Mouse (Mus musculus): ENCODE data around the gene Ndufb7. TPM values are rescaled to one million over a fixed set of nuclear protein-coding genes. Genes with fewer than 3 reads are reported as not detected.
A peak's percentile ranks its signal among the peaks of the same experiment; 100 is the strongest.
"Not testable (repeated sequence)": the region's sequence is repeated elsewhere in the genome, so short reads cannot be mapped to it uniquely, and the experiment has no call there.

Ndufb7 gene
- total RNA-seq, 2 experiments from 2014 or later = 144 to 147 TPM

DNA sequence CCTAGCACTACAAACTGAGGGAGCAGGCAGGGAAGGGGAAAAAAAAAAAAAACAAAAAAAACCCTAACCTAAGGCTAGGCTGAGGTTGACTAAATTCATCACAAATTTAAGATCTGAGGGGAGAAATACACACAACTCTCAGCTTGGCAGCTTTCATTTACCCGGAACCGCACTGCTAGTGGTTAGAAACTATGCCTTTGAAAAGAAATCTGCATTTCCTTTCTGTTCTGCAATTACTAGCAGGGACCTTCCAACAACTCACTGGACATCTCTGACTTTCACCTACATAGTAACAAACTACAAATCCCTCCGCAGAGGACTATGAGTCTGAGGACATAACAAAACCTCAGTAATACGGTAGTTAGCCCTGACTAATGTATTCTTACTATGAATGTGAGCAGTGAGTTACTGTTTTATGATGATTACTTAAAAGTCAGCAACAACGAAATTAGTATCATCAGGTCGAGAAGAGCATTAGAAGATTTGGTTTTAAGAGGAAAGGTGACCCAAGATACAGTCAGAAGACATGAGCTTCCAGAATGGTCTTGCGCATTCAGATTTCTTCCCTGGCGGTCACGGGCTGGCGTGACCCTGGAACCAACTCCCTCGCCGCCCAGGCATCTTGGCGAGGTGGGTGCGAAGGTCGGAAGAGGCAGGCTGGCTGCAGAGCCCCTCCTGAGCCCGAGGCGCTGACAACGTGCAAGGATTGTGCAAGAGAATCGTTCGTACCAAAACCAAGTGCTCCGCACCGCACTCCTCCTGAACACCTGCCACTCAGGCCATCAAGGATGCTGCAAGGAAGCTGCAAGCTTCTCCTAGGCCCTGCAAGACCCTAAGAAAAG, 27.1 kb downstream of the Ndufb7 start:
- intact Hi-C loops (cut with DNase I) = no loop called here
- Histone ChIP-seq H3K4me3 (peak overlapping the region; percentile 79), H3K27ac (peak overlapping the region; percentile 83)
- DNase-seq (ENCODE audit: extremely low spot score in 1 of 2, low spot score in 2 of 2) = no peak
- no peak for TF ChIP-seq CTCF (IDR thresholded peaks at IDR 0.05)

DNA sequence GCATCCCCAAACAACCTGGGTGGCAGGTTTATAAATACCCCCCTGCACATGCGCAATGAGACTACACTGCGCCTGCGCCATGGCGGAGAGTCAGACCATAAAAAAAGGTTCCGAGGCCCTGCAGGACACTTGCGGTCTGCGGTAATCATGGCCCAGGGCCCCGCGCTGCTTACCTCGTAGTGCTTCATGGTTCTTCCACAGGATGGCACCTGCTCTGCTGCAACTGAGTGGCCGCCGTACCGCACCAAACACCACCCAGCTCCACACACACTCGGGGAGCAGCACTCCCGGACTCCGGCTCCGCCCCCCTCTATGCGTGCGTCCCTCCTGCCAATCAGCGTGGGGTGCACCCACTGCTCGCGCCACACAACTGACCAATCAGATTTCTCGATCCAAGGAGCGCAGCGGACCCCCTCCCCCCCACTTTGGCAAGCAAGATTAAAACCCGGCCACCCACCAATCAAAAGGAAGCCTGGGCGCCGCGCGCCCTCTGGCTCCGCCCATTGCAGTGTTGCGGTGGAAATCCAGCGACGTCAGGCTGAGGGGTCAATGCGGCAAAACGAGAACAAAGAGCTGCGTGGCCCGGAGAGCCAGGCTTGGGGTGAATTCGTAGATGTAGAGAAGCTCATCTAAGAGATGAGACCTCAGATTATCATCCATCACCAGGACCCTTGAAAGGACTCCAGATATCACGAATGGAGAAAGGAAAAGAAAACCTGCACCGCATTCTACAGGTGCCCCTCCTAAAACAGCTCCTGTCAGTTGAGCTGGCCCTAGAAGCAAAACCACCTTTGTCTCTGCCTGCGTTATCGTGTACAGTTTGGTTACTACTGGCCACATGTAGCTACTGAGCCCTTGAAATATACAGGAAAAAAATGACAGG, 27.9 kb downstream of the Ndufb7 start:
- intact Hi-C loops (cut with DNase I) = no loop called here
- peak overlapping the region; percentile 79 for H3K4me3 ChIP-seq
- peak; percentile 94 to 97 for DNase-seq (ENCODE audit: extremely low spot score in 1 of 2, low spot score in 2 of 2)
- no peak for TF ChIP-seq CTCF (IDR thresholded peaks at IDR 0.05)
- H3K27ac ChIP-seq = peak overlapping the region; percentile 90

DNA sequence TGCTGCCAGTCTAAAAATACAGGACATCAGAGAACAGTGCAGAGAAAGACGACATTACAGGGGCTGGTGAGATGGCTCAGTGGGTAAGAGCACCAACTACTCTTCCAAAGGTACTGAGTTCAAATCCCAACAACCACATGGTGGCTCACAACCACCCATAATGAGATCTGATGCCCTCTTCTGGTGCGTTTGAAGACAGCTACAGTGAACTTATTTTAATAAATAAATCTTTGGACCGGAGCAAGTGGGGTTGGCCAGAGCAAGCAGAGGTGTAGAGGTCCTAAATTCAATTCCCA, 28.5 kb downstream of the Ndufb7 start:
- intact Hi-C loops (cut with DNase I); DNase-seq (ENCODE audit: extremely low spot score in 1 of 2, low spot score in 2 of 2): not testable (repeated sequence)
- H3K27ac ChIP-seq = peak overlapping the region; percentile 90
- TF ChIP-seq CTCF (IDR thresholded peaks at IDR 0.05) = peak; percentile 34
- peak overlapping the region; percentile 79 for H3K4me3 ChIP-seq

DNA sequence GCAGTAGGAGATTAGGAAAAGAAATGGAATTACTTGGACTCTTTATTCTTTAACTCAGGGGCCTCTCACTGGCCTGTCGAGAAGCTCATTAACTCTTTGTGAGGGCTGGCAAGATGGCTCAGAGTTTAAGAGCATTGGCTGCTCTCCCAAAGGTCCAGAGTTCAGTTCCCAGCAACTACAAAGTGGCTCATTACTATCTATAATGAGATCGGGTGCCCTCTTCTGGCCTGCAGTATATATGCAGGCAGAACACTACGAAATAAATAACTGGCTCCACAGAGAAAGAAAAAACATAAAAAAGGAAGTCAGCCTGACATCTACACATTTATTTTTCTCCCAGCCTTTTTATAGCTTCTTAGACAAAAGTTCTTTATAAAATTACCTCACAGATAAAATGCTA, 29.9 kb downstream of the Ndufb7 start:
- intact Hi-C loops (cut with DNase I) = no loop called here
- no peak for DNase-seq (ENCODE audit: extremely low spot score in 1 of 2, low spot score in 2 of 2)
- no peak overlapping the region for H3K27ac ChIP-seq
- peak; percentile 66 for TF ChIP-seq CTCF (IDR thresholded peaks at IDR 0.05)
- H3K4me3 ChIP-seq = no peak overlapping the region

DNA sequence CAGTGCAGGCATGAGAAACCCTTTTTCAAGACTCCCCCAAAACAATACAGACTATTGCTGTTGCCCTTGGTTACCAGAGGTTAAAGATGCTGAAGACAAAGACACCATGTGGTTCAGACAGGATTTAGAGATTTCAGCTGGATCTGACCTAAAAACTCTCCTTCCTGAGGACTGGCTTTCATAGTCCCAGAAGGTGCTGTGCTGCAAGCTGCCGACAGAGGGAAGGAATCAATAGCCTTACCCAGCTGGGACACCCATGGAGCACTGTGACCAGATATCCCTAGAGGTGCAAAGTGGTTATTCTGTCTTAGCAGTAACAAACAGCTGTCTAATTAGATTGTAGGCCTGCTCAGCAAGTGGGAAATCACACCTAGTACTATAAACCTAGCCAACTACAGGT, 31.7 kb downstream of the Ndufb7 start:
- H3K27ac ChIP-seq = no peak overlapping the region
- TF ChIP-seq CTCF (IDR thresholded peaks at IDR 0.05) = peak; percentile 6; the same call in 1 of the 2 replicates
- no peak for DNase-seq (ENCODE audit: extremely low spot score in 1 of 2, low spot score in 2 of 2)
- intact Hi-C loops (cut with DNase I) = no loop called here
- no peak overlapping the region for H3K4me3 ChIP-seq

DNA sequence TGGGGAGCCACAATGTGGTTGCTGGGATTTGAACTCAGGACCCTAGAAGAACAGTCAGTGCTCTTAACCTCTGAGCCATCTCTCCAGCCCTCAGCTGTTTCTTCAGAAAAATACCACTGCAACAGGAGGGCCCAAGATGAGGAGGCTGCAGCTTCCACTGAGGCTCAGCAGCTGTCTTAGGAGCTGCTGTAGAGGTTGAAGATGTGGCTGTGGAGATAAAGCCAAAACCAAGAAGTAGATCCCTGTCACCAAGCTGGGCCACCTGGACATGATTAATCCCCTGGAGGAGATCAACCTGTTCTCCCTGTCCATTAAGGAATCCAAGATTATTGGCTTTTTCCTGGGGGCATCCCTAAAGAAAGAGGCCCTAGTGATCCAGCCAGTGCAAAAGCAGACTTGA, 33.3 kb downstream of the Ndufb7 start:
- Histone ChIP-seq H3K27ac (no peak overlapping the region), H3K4me3 (no peak overlapping the region)
- intact Hi-C loops (cut with DNase I) = no loop called here
- TF ChIP-seq CTCF (IDR thresholded peaks at IDR 0.05) = no peak
- no peak for DNase-seq (ENCODE audit: extremely low spot score in 1 of 2, low spot score in 2 of 2)

DNA sequence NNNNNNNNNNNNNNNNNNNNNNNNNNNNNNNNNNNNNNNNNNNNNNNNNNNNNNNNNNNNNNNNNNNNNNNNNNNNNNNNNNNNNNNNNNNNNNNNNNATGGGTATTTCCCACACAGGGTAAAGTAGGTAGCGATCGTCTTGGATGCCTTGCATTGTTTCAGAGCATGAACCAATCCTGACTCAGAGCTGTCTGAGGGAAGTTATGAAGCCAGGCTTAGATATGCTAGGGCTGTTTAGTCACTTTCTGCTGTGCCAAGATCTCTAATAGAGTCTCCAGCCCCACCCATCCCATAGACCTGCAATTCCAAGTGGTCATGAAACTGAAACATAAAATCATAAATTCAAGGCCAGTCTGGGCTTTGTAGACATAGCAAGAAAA, 36.2 kb downstream of the Ndufb7 start:
- no peak for TF ChIP-seq CTCF (IDR thresholded peaks at IDR 0.05)
- DNase-seq (ENCODE audit: extremely low spot score in 1 of 2, low spot score in 2 of 2) = no peak
- Histone ChIP-seq H3K27ac (peak overlapping the region; percentile 59), H3K4me3 (no peak overlapping the region)
- intact Hi-C loops (cut with DNase I) = no loop called here

DNA sequence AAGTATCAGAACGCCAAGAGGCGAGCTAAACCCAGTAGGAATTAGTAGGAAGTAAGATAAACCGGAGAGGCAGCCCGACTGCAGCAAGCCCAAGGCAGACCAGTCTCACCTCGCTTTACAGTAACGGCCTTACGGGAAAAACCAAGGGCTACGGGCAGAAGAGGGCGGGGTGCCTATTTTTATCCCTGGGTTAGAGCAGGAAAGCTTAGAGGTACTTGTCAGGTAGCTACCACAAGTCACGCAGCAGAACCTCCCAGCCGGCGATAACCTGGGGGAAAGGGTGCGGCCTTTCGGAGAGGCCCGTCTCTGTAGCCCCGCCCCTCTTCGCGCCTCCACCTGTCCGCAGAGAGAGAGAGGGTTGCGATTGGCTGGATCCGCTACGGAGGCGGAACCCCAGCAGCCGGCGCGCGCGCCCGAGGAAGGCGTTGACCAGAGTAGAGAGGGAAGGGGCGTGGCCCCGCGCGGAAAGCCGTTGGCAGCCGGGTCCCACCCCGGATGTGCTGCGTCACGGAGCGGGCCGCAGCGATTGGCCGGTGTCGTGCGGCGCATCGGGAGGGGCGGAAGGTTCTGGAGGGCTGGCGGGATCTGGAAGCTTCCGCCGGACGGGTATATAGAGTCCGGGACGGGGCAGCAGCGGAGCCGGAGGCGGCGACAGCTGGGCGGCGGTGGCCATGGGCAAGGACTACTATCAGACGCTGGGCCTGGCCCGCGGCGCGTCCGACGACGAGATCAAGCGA, 41.4 kb downstream of the Ndufb7 start, which contains the start of the genes Tecr and Dnajb1:
Gene Tecr, minus strand, starts transcription at position 311 of the 737 bp plus-strand sequence.
Gene Dnajb1, plus strand, starts transcription at position 533 of the 737 bp plus-strand sequence.
- peak within 1 kb of the TSS; percentile 98 for H3K27ac ChIP-seq
- intact Hi-C loops (cut with DNase I) = loop anchor here (2.0 to 5.0 kb wide), 2 partner anchors 45 to 289 kb away; partner anchors contain the start of gene Gipc1
- H3K4me3 ChIP-seq = peak within 1 kb of the TSS; percentile 82
- peak; percentile 99 to 100 for DNase-seq (ENCODE audit: extremely low spot score in 1 of 2, low spot score in 2 of 2)
- TF ChIP-seq CTCF (IDR thresholded peaks at IDR 0.05) = no peak

DNA sequence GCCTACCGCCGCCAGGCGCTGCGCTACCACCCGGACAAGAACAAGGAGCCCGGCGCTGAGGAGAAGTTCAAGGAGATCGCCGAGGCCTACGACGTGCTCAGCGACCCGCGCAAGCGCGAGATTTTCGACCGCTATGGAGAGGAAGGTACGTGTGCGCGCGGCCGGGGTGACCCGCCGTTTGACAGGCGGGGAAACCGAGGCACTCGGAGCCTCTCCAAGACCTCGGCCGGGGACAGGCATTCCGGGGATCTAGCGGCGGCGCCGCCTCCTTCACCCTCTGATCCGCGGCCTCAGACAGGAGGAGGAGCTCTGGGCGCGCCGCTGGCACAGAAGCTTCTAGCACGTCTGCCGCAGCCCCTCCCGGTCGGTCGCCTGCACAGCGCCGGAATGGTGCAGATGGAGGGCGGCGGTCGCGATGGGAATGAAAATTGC, 41.9 kb downstream of the Ndufb7 start:
- Histone ChIP-seq H3K4me3 (peak overlapping the region; percentile 82), H3K27ac (peak overlapping the region; percentile 98)
- DNase-seq (ENCODE audit: extremely low spot score in 1 of 2, low spot score in 2 of 2) = peak; percentile 78 to 82
- intact Hi-C loops (cut with DNase I) = loop anchor here (2.0 to 5.0 kb wide), 2 partner anchors 44 to 289 kb away; partner anchors contain the start of gene Gipc1
- no peak; the same call in 1 of the 2 replicates for TF ChIP-seq CTCF (IDR thresholded peaks at IDR 0.05)

DNA sequence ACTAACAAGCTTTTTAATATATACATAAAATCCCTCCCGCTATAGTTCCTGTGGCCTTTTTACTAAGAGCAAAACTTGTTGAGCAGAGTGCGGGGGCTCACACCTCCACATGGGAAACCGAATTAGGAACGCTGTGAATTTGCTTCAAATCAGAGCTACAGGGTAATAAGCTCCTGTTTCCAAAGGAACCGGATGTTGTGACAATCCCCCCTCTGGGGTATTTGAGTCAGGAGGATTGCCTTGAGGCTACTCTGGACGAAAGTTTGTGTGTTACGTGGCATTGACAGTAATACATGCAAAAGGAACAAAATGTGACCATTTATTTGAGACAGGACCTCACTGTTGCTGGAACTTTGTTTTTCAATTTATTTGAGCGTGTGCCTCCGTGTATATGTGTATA, 42.6 kb downstream of the Ndufb7 start:
- intact Hi-C loops (cut with DNase I) = loop anchor here (2.0 to 5.0 kb wide), 2 partner anchors 44 to 288 kb away; partner anchors contain the start of gene Gipc1
- peak overlapping the region; percentile 82 for H3K4me3 ChIP-seq
- no peak for DNase-seq (ENCODE audit: extremely low spot score in 1 of 2, low spot score in 2 of 2)
- TF ChIP-seq CTCF (IDR thresholded peaks at IDR 0.05) = no peak
- peak overlapping the region; percentile 98 for H3K27ac ChIP-seq

DNA sequence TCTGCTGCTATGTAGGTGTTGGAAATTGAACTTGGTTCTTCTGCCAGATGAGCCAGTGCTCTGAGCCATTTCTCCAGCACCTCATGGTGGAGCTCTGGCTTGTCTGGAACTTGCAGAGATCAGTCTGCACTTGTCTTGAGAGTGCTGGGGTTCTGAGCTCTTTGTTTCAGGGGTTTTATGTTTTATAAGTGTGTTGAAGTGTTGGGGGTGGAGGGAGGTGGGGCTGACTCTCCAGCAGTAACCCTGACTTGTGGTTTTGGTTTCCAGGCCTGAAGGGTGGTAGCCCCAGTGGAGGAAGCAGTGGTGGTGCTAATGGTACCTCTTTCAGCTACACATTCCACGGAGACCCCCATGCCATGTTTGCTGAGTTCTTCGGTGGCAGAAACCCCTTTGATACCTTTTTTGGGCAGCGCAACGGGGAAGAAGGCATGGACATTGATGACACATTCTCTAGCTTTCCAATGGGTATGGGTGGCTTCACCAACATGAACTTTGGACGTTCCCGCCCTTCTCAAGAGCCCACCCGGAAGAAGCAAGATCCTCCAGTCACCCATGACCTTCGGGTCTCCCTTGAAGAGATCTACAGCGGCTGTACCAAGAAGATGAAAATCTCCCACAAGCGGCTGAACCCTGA, 43.2 kb downstream of the Ndufb7 start:
- TF ChIP-seq CTCF (IDR thresholded peaks at IDR 0.05) = no peak
- intact Hi-C loops (cut with DNase I) = loop anchor here (2.0 to 5.0 kb wide), 2 partner anchors 43 to 288 kb away; partner anchors contain the start of gene Gipc1

More for the DNA sequence above, 43.2 kb downstream of the Ndufb7 start:
- peak overlapping the region; percentile 98 for H3K27ac ChIP-seq
- no peak for DNase-seq (ENCODE audit: extremely low spot score in 1 of 2, low spot score in 2 of 2)
- H3K4me3 ChIP-seq = peak overlapping the region; percentile 82

Measured in left cerebral cortex, adult 2 months (tissue).